Comparison of ENCODE assay signal across 6 mouse cellular contexts in the genomic region with DNA sequence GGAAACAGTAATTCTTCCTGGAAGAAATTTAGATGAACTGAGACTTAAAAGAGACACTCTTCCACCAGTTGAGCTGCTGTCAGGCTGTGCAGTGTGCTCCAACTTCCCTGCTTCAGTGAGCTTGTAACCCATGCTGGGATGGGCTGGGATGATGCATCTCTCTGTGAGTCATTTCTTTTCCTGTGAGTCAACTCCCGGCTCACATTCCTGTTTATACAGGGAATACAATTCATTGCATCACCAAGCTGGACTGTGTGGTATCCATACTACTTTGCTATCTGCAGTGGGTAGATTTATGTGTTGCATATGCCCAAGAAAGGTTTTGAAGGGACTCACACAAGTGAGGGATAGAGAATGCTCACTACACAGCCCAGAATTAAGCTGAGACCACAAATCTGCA.
DNase-seq lines count a peak whose midpoint lies in the region; ATAC-seq and TF ChIP-seq lines count a peak whose summit lies in the region.
"Not testable (repeated sequence)": the region's sequence is repeated elsewhere in the genome, so short reads cannot be mapped to it uniquely, and the experiment has no call there.

No protein-coding gene starts in this region.

- not testable (repeated sequence) for H3K9me3 ChIP-seq in kidney, embryonic 15.5 days (replicated peaks)

- TF ChIP-seq POLR2A in myocyte (IDR thresholded peaks at IDR 0.05; ENCODE audit: insufficient read length, low read depth): not testable (repeated sequence)

- DNase-seq in 416B (ENCODE audit: low read depth): peak; percentile 10
- peak; percentile 71 for DNase-seq in NIH3T3 (ENCODE audit: low read depth)
- peak; percentile 13 for DNase-seq in adrenal gland, postnatal 14 days
- peak; percentile 9 for DNase-seq in fibroblast of lung, adult 2 months (ENCODE audit: low read depth)

- not testable (repeated sequence) for H3K9ac ChIP-seq in kidney, embryonic 15.5 days

- not testable (repeated sequence) for H3K4me3 ChIP-seq in kidney, embryonic 15.5 days (replicated peaks); myocyte

- not testable (repeated sequence) for H3K27ac ChIP-seq in kidney, embryonic 15.5 days

- H3K27me3 ChIP-seq in kidney, embryonic 15.5 days; myocyte (ENCODE audit: control insufficient read depth, insufficient read depth, insufficient read length): not testable (repeated sequence)

- not testable (repeated sequence) for H3K4me1 ChIP-seq in kidney, embryonic 15.5 days

- H3K4me2 ChIP-seq in kidney, embryonic 15.5 days: not testable (repeated sequence)
- peak overlapping the region; percentile 56 for H3K4me2 ChIP-seq in myocyte (ENCODE audit: low read depth)

- H3K36me3 ChIP-seq in kidney, embryonic 15.5 days; myocyte (ENCODE audit: control insufficient read depth, insufficient read depth): not testable (repeated sequence)

- ATAC-seq in kidney, embryonic 15.5 days (replicated peaks; ENCODE audit: low FRiP score): peak; percentile 67

- H3K79me2 ChIP-seq in myocyte (ENCODE audit: control insufficient read depth, insufficient read depth): not testable (repeated sequence)

- H3ac ChIP-seq in myocyte (ENCODE audit: control insufficient read depth, insufficient read length): not testable (repeated sequence)

- WGBS in kidney, embryonic 15.5 days: 17% methylated on average over 1 of the region's 1 CpGs

TF ChIP-seq in myocyte, 11 proteins besides CTCF, POLR2A, EP300 and RAD21:
- TF ChIP-seq CEBPB (IDR thresholded peaks at IDR 0.05; ENCODE audit: insufficient read depth, poor library complexity, severe bottlenecking): peak; percentile 95

Comparison
In these comparisons a context has a peak if more than half of its experiments do, and no peak if none do; other contexts are left out.
1. DNase-seq: peak in every context shown above with its lines; median percentile 71 in NIH3T3; 13 in adrenal gland, postnatal 14 days; 10 in 416B; 9 in fibroblast of lung, adult 2 months.